Mouse (Mus musculus) myocyte (in vitro differentiated cells): Measurements from ENCODE around the gene Mettl9.

ENCODE experiments used
- CEBPB ChIP-seq: IDR thresholded peaks from 2 replicates; pipeline ENCODE4 v1.6.1; 2011; ENCODE audit warnings: mild to moderate bottlenecking, moderate library complexity; ENCODE audit not compliant: poor library complexity, insufficient read depth, severe bottlenecking
- E2F4 ChIP-seq: IDR thresholded peaks from one replicate; pipeline ENCODE4 v1.6.1; 2011; ENCODE audit warnings: mild to moderate bottlenecking, control low read depth, moderate library complexity; ENCODE audit not compliant: insufficient read depth
- MAX ChIP-seq: IDR thresholded peaks from one replicate; pipeline ENCODE4 v1.6.1; 2011; ENCODE audit warnings: low read depth, mild to moderate bottlenecking, control low read depth
- MYOD1 ChIP-seq, 3 experiments: IDR thresholded peaks; one replicate each; pipeline ENCODE4 v1.6.1; 2011; ENCODE audit warnings: control low read depth in 2 of 3, low read depth in 2 of 3, mild to moderate bottlenecking in 2 of 3, moderate library complexity in 1 of 3; ENCODE audit not compliant: insufficient read length in 2 of 3, control insufficient read depth in 1 of 3
- POLR2A ChIP-seq: IDR thresholded peaks from one replicate; pipeline ENCODE4 v1.6.1; 2011; ENCODE audit warnings: low read depth, mild to moderate bottlenecking, control low read depth, moderate library complexity; ENCODE audit not compliant: insufficient read length
- POLR2AphosphoS2 ChIP-seq: IDR thresholded peaks from one replicate; pipeline ENCODE4 v1.6.1; 2011; ENCODE audit warnings: low read depth, control low read depth; ENCODE audit not compliant: insufficient read length
- TCF12 ChIP-seq: IDR thresholded peaks from one replicate; pipeline ENCODE4 v1.6.1; 2011; ENCODE audit warnings: mild to moderate bottlenecking, control low read depth; ENCODE audit not compliant: poor library complexity, insufficient read depth, severe bottlenecking
- USF1 ChIP-seq: IDR thresholded peaks from one replicate; pipeline ENCODE4 v1.6.1; 2011; ENCODE audit warnings: low read depth, mild to moderate bottlenecking, control low read depth, moderate library complexity

- TF ChIP-seq POLR2A (no peak), MYOD1 (IDR thresholded peaks at IDR 0.05; ENCODE audit: control insufficient read depth in 1 of 3, insufficient read length in 2 of 3, low read depth in 2 of 3) (no peak), POLR2AphosphoS2 (no peak), E2F4 (no peak), MAX (no peak), USF1 (no peak), CEBPB (no peak), TCF12 (no peak)
Measured at GRCm38 (mm10) chr7:121001879-121002278, 32.4 kb upstream of the Mettl9 start.
